Mouse (Mus musculus) midbrain, embryonic 11.5 days (tissue): ENCODE results near the gene Tmem86a. TPM values are rescaled to one million over a fixed set of nuclear protein-coding genes. Genes with fewer than 3 reads are reported as not detected.

Source experiments
- ATAC-seq: fragments of 200-750 bp; cut with Nextera tagmentation; 2 replicates; pipeline ENCODE4 v1.8.0; 2017; ENCODE audit warnings: moderate TSS enrichment, moderate library complexity; ENCODE audit not compliant: low FRiP score
- DNase-seq: peaks from one replicate; pipeline ENCODE4 v3.0.0; 2015; ENCODE audit warnings: low spot score; ENCODE audit errors: missing footprints
- H3K27ac ChIP-seq: fragments of 300-500 bp; sonication (generic); 2 replicates; pipeline ENCODE4 v1.5.1; 2014; ENCODE audit warnings: low read depth, low read length
- H3K27me3 ChIP-seq: fragments of 300-500 bp; sonication (generic); 2 replicates; pipeline ENCODE4 v1.6.1; 2014; ENCODE audit warnings: mild to moderate bottlenecking, low read length, moderate library complexity, mixed read lengths; ENCODE audit not compliant: control insufficient read depth, insufficient read depth
- H3K36me3 ChIP-seq: fragments of 300-500 bp; sonication (generic); 2 replicates; pipeline ENCODE4 v1.6.1; 2014; ENCODE audit warnings: mild to moderate bottlenecking, low read length, moderate library complexity, mixed read lengths; ENCODE audit not compliant: control insufficient read depth, insufficient read depth
- H3K4me1 ChIP-seq: fragments of 300-500 bp; sonication (generic); 2 replicates; pipeline ENCODE4 v1.6.1; 2014; ENCODE audit warnings: low read length; ENCODE audit not compliant: control insufficient read depth, insufficient read depth
- H3K4me2 ChIP-seq: fragments of 300-500 bp; sonication (generic); 2 replicates; pipeline ENCODE4 v1.6.1; 2014; ENCODE audit warnings: mild to moderate bottlenecking, moderate library complexity
- H3K4me3 ChIP-seq: fragments of 300-500 bp; sonication (generic); 2 replicates; pipeline ENCODE4 v1.5.1; 2014; ENCODE audit warnings: low read depth, low read length
- H3K9ac ChIP-seq: fragments of 300-500 bp; sonication (generic); 2 replicates; pipeline ENCODE4 v1.6.1; 2014; ENCODE audit warnings: low read length
- H3K9me3 ChIP-seq: fragments of 300-500 bp; sonication (generic); 2 replicates; pipeline ENCODE4 v1.6.1; 2016; ENCODE audit warnings: low read length; ENCODE audit not compliant: control insufficient read depth
- WGBS: fragments of 180-500 bp; shearing (Covaris S2); extraction: QIAGEN DNeasy Blood & Tissue Kit; methylation state at CpG from one replicate; pipeline ENCODE4 v1.1.7; 2014; 5-methylcytosine and 5-hydroxymethylcytosine counted together
- microRNA-seq: library from miRNA; unstranded; fragments of <30 nt; microRNA quantifications from one replicate; pipeline ENCODE4, GENCODE M21; 2017
- polyA plus RNA-seq: library from polyadenylated mRNA; unstranded; fragments of >200 nt; fragmentation: Nextera tagmentation; extraction: Ambion mirVana; gene quantifications from 2 replicates; pipeline ENCODE4 v1.2.1, GENCODE M21; 2014

Gene Tmem86a
- polyA plus RNA-seq, 1 experiment from 2014 or later = 9.7 TPM

- Histone ChIP-seq H3K4me1 (no peaks in the 10 kb centered on the region), H3K36me3 (no peaks in the 10 kb centered on the region), H3K4me2 (no peak overlapping the region), H3K4me3 (no peak overlapping the region), H3K9me3 (no peaks in the 10 kb centered on the region), H3K27ac (no peak overlapping the region), H3K27me3 (no peaks in the 10 kb centered on the region), H3K9ac (no peak overlapping the region)
- 76% methylated on average over 1 of the region's 1 CpGs for WGBS
- ATAC-seq = no peak
- no peak for DNase-seq
These were observed 53.4 kb downstream of the Tmem86a start for GRCm38 (mm10) chr7:47103671-47104414.

Small RNA genes within 50 kb of the gene (microRNA-seq; reads per million reads assigned to microRNA genes)
- gene Mir7056 = not detected

Other genes with a start within 250 kb of the Tmem86a start
- gene Ldha, start 209.1 kb upstream of the Tmem86a start, polyA plus RNA-seq = 1,513 and 1,542 TPM in 2 replicates
- not detected in 2 replicates for gene Ldhc, start 189.4 kb upstream of the Tmem86a start, polyA plus RNA-seq
- 342 and 362 TPM in 2 replicates for gene Tsg101, start 130.6 kb upstream of the Tmem86a start, polyA plus RNA-seq
- 14.3 and 14.8 TPM in 2 replicates for gene Uevld, start 92.1 kb upstream of the Tmem86a start, polyA plus RNA-seq
- gene Gm9999, start 67.0 kb upstream of the Tmem86a start, polyA plus RNA-seq = not detected in 2 replicates
- 12.5 and 13.3 TPM in 2 replicates for gene Spty2d1, start 42.2 kb upstream of the Tmem86a start, polyA plus RNA-seq
- gene Ptpn5, start 83.1 kb downstream of the Tmem86a start, polyA plus RNA-seq = 17.5 and 18.5 TPM in 2 replicates
- gene Mrgpra6, start 154.3 kb downstream of the Tmem86a start, polyA plus RNA-seq = not detected in 2 replicates
- not detected in 2 replicates for gene Mrgpra9, start 202.2 kb downstream of the Tmem86a start, polyA plus RNA-seq